Mouse (Mus musculus) bone marrow, adult 2 months (tissue): Measurements from ENCODE around the gene AC141477.1. TPM values are rescaled to one million over a fixed set of nuclear protein-coding genes. Genes with fewer than 3 reads are reported as not detected.

ENCODE experiments used
- H3K27ac ChIP-seq: fragments of 200-500 bp; 2 replicates; pipeline ENCODE4 v1.5.1; 2012; ENCODE audit warnings: low read depth, mild to moderate bottlenecking, control low read depth, inconsistent platforms, low read length; ENCODE audit not compliant: control insufficient read depth, poor library complexity, insufficient read depth
- H3K4me1 ChIP-seq: fragments of 200-500 bp; 2 replicates; pipeline ENCODE4 v1.6.1; 2011; ENCODE audit warnings: low read length; ENCODE audit not compliant: control insufficient read depth, insufficient read depth
- H3K4me3 ChIP-seq: fragments of 200-500 bp; replicated peaks from 2 replicates; pipeline ENCODE3; 2011; ENCODE audit warnings: mild to moderate bottlenecking, low read depth, low read length, control low read depth; ENCODE audit not compliant: control insufficient read depth
- CTCF ChIP-seq: fragments of 200-500 bp; IDR thresholded peaks from 2 replicates; pipeline ENCODE4 v1.5.1; 2011; ENCODE audit warnings: low read length, control low read depth; ENCODE audit not compliant: control insufficient read depth, insufficient read depth
- POLR2A ChIP-seq: fragments of 200-500 bp; IDR thresholded peaks from 2 replicates; pipeline ENCODE4 v1.6.1; 2011; ENCODE audit warnings: low read depth, mild to moderate bottlenecking, control low read depth, low read length, borderline replicate concordance; ENCODE audit not compliant: control insufficient read depth
- WGBS: fragments of 180-500 bp; shearing (Covaris S2); methylation state at CpG from one replicate; pipeline ENCODE4 v1.1.7; 2018; 5-methylcytosine and 5-hydroxymethylcytosine counted together
- polyA plus RNA-seq: library from polyadenylated mRNA; stranded (reverse); fragments of >200 nt; gene quantifications from 2 replicates; pipeline ENCODE4 v1.2.4, GENCODE M21; 2011; ENCODE audit warnings: low replicate concordance; ENCODE audit not compliant: missing spikeins, insufficient read depth, insufficient read length

The AC141477.1 gene
- 35.4 TPM in 1 of 2 replicates, not detected in the other for polyA plus RNA-seq

DNA sequence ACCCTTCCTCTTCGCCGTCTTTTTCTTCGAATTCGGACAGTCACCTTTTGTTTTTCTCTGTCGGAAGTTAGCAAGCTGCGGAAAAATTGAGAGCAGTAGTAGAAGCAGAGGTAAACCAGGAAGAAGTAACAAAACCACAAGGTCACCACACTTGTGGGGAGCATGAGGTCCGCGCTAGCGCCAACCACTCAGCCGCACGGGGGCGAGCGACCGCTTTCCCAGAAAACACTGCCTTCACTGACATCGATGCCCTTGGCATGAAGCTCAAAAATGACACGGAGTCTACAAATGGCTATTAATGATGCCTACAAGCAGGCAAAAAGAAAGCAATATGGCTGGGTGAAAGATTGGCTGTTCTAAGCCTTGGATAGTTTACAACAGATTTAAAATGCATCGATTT lies at the start of gene AC141477.1:
Gene AC141477.1, minus strand, starts transcription at position 164 of the 400 bp plus-strand sequence.
- Histone ChIP-seq H3K4me1 (peaks cover 2% of the 10 kb centered on the region; the same call in 1 of the 2 replicates), H3K4me3 (no peak within 1 kb of the TSS), H3K27ac (no peak within 1 kb of the TSS)
- TF ChIP-seq POLR2A (no peak), CTCF (no peak)
- 89% methylated on average over 17 of the region's 17 CpGs for WGBS

- Histone ChIP-seq H3K27ac (no peak overlapping the region), H3K4me3 (no peak overlapping the region), H3K4me1 (peaks cover 1% of the 10 kb centered on the region; the same call in 1 of the 2 replicates)
- 43% methylated on average over 15 of the region's 15 CpGs for whole genome bisulfite sequencing
- no peak for TF ChIP-seq CTCF
- TF ChIP-seq POLR2A = no peak
These were observed 49.0 kb upstream of the AC141477.1 start for GRCm38 (mm10) chr10:76489205-76489604.

DNA sequence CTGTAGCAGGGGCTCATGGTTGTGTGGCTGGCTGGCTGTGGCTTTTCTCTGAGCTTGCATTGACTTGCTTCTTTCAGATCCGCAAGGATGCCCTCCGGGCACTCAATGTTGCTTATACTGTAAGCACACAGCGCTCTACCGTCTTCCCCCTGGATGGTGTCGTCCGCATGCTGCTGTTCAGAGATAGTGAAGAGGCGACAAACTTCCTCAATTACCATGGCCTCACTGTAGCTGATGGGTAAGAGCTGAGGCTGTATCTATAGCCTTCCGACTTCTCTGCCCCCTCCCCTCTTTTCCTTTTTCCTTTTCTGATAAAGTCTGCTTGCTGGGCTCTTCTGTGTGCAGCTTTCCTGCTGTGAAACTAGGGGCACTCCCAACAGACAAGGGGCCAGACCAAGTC lies 48.0 kb upstream of the AC141477.1 start:
- Histone ChIP-seq H3K27ac (no peak overlapping the region), H3K4me1 (peaks cover 1% of the 10 kb centered on the region; the same call in 1 of the 2 replicates), H3K4me3 (no peak overlapping the region)
- TF ChIP-seq POLR2A (no peak), CTCF (no peak)
- 51% methylated on average over 8 of the region's 8 CpGs for WGBS

GRCm38 (mm10) chr10:76486302-76486701 lies 46.1 kb upstream of the AC141477.1 start:
- whole genome bisulfite sequencing = 32% methylated on average over 2 of the region's 2 CpGs
- H3K4me3 ChIP-seq = no peak overlapping the region
- no peak for TF ChIP-seq CTCF
- no peak for TF ChIP-seq POLR2A
- peaks cover 1% of the 10 kb centered on the region; the same call in 1 of the 2 replicates for H3K4me1 ChIP-seq
- peak overlapping the region; percentile 19; the same call in 1 of the 2 replicates for H3K27ac ChIP-seq

DNA sequence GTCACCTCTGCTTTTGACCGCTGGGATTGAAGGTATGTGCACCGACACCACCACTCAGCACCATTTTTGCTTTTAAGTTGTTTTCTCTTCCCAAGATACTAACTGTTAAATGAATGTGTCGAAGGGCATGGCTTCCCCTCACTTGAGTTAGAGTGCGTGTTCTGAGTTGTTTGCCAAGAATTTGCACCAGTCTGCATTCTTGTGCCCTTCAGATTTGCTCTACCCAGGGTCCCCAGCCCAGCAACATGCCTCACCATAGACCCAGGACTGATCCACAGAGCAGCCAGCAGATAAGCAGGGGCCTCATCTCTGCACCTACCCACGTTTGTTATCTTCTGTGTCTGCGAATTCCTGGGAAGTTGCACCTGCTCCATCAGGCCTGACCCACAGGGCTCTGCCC lies 41.2 kb upstream of the AC141477.1 start:
- Histone ChIP-seq H3K4me1 (peaks cover 1% of the 10 kb centered on the region; the same call in 1 of the 2 replicates), H3K4me3 (no peak overlapping the region), H3K27ac (no peak overlapping the region)
- TF ChIP-seq POLR2A = no peak
- TF ChIP-seq CTCF = no peak
- 88% methylated on average over 6 of the region's 6 CpGs for WGBS

- no peak overlapping the region for H3K27ac ChIP-seq
- TF ChIP-seq POLR2A (no peak), CTCF (no peak)
- H3K4me1 ChIP-seq = no peaks in the 10 kb centered on the region
- no peak overlapping the region for H3K4me3 ChIP-seq
- WGBS = 90% methylated on average over 13 of the region's 13 CpGs
These were observed 40.6 kb upstream of the AC141477.1 start for GRCm38 (mm10) chr10:76480851-76481250.

DNA sequence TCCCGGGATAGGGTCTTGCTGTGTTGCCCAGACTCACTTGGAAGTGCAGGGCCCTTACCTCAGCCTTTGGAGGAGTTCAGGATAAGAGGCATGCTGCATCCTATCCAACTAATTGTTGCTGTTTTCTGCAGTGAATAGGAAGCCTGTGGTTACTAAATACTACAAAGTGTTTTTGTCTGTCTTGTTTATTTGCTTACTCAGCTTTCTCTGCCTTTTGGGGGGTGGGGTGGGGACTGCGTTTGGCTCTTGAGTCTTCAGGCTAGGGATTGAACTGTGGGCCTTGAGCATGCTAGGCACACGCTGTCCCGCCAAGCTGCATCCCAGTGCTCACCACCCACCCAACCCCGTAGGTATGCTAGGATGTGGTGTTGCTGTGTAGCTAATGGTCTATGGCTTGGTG lies 33.5 kb upstream of the AC141477.1 start:
- H3K4me3 ChIP-seq = no peak overlapping the region
- 94% methylated on average over 5 of the region's 5 CpGs for WGBS
- no peak overlapping the region for H3K27ac ChIP-seq
- TF ChIP-seq CTCF = no peak
- TF ChIP-seq POLR2A = no peak
- H3K4me1 ChIP-seq = no peaks in the 10 kb centered on the region

DNA sequence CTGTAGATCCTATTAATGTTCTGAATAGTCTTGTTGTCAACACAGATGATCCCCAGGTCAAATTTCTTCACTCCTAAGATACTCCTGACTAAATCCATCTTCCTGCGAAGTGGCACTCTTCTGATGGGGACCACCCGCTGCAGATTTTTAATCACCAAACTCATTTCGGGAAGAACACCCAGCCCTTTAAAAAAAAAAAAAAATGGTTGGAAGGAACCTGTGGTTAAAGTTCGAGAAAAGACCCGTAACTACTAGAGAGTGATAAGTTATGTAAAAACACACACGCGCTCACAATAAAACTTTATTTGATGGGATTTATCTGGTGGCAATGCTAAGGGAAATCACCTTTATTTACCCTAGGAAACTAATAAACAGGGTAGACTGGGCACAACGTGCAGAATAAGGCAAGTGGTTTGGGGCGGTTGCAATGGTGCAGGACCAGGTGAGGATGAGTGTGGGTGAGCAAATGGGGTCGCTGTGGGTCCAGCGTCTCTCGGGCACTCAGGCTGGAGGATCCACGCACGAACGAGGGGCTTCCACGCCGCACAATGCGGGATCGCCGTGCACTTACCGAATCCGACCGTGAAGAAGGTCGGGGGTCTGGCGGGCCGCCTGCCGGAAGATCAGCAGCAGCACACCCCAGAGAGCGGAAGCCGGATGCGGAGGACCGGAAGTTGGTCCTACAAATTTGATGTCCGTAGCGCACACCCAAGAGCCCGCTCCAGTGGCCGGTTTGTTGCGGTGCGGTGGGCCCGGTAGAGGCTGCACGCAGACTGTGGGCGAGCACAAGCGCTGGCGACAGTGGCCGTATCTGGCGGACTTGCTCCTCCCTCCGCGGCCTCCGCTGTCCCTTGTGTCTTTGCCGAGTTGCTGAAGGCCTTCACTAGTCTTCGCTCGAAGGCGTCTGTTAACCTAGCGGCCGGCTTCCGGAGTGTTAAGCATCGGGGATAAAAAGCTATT lies 28.2 kb upstream of the AC141477.1 start, which contains the start of the genes Mcm3ap and Ybey:
Gene Mcm3ap, plus strand, starts transcription at position 725 of the 960 bp plus-strand sequence.
Gene Ybey, minus strand, starts transcription at position 912 of the 960 bp plus-strand sequence.
- peak; percentile 71; the same call in 1 of the 2 replicates for TF ChIP-seq POLR2A
- no peak for TF ChIP-seq CTCF
- Histone ChIP-seq H3K4me1 (no peaks in the 10 kb centered on the region), H3K4me3 (peak within 1 kb of the TSS; percentile 97), H3K27ac (peak within 1 kb of the TSS; percentile 94)
- 1% methylated on average over 55 of the region's 55 CpGs for WGBS
